Mouse (Mus musculus) urinary bladder, postnatal 25 days (tissue): ENCODE data around the gene Olfr1423.
A peak's percentile ranks its signal among the peaks of the same experiment; 100 is the strongest.
"Not testable (repeated sequence)": the region's sequence is repeated elsewhere in the genome, so short reads cannot be mapped to it uniquely, and the experiment has no call there.

Source experiments
- DNase-seq: peaks from one replicate; pipeline ENCODE4 v3.0.0; 2022; ENCODE audit warnings: low spot score

The Olfr1423 gene

DNA sequence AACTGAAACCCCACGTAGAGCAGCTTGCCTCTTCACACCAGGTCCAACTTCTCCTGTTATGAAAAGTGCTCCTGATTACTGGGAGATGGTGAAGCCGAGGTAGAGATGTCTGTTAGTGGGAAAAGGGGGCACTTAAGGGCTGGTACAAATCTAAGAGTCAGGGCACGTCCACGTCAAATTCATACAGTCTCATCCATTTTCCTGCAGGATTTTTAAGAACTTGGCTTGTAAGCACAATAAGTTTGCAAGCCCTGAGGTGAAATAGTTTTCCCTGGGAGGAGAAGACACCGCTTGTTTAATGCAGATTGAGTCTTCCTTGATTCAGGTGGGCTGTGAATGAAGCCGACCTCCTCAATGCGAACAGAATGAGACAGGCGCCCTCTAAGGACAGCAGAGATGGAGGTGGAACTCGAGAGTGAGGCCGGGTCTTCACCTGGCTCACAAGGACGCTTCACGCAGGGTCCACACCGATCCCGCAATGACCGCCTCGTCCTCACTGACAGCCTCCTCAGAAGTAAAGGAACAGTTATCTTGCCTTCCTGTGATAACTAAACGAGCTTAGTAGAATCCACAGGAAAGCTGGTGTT, 34.7 kb downstream of the Olfr1423 start:
- DNase-seq, result no peak

DNA sequence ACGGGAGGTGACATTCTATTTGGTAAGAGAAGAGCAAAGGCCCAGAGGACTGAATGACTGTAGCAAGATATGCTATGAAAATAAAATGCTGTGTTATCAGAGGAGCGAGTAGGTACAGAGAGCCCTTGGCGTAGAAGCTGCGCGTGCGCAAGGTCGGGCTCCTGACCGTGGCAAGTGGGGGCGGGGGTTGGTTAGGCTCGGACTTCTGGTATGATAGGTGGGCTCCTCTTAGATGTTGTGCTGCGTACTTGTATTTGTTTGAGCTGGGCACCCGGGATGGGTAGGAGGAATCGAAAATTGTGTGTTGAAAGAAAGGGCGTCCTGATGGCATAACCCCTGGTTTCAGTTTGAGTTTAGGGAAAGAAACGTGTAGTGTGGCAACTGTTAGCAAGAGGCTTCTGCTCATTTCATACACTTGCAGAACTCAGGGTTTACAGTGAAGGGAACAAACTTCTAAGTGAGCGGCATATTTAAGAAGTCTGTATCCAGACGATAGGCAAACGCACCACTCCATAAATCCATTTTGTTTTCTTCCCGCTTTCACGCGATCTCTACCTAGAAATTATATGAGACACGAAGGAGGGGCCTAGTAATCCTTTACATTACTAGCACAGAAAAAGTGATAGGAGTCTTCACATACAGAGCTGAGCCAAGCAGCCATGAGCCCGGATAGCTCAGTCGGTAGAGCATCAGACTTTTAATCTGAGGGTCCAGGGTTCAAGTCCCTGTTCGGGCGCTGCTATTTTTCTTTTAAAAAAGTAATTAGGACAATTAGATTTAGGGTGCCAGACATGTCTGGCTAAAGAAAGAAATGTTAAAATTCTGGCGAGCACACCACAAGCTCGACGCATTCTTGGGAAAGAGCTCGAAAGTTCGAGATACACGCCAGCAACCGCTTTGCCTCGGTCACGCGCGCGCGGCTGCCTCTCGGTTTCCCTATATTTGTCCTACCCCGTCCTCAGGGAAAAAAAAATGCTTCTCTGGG, 35.4 kb downstream of the Olfr1423 start:
- peak; percentile 86 for DNase-seq

DNA sequence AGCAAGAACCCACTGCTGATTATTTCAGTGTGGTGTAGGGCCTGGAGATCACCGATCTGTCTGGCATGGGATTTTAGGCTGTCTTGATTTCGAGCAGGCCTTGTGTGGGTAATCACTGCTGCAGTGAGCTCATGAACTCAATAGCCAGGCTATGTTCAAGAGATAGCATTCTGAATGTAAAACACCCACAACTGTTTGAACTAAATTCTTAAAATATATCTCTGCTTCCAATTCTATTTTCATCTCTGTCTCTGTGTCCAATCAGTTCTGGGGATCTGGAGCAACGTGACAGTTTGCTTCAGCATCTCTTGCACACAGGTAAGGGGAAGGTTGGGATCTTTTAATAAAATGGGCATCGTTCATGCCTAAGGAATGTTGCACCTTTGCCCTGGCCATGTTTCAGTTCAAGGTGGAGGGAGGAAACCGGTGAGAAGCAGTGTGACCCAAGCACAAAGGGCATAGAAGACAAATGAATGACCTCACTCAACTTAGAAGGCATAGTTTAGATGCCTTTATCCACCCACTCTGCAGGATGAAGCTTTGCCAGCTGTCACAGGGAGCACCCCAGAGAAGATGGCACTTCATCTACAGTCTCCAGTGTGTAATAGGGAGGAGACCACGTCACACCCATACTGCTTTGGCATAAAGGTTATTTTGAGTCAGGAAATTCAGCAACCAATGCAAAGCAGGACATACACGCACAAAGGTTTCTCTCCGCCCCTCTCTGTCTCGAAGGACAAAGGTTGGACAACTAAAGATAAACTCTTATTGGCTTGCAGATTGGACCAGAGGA, 36.7 kb downstream of the Olfr1423 start:
- no peak for DNase-seq

DNA sequence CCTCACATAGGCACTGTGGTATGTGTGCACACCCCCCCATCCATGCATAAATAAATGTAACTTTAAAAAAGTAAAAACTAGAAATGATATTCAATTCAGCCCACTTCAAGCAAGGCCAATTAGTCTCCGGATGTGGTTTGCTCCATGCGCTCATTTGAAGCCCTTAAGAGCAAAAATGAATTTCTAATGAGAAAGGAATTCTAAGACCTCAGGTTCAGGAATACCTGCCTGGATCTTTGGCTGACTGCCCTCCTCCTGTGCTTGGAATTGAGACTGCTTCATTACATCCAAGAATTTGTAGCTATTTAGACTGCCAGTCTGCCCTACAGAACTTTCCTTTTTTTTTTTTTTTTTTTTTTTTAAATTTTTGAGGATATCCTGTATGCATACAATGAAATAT, 37.5 kb downstream of the Olfr1423 start:
- no peak for DNase-seq

DNA sequence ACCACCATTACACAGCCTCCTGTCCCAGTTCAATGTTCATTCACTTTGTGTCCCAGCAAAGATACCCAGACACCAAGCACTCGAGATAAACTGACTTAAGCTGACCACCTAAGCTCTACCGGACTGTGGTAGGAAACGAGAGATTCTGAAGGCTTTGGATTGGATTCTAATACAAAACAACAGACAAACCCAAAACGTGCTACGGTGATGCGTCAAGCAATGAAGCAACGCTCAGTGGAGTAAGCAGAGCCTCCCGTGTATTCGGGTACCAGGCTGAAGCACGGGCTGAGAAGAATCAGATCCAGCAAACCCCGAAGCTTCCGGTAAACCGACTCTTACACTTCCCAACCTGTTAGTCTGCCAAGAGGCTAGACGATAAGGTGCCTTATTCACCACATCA, 38.3 kb downstream of the Olfr1423 start:
- no peak for DNase-seq

DNA sequence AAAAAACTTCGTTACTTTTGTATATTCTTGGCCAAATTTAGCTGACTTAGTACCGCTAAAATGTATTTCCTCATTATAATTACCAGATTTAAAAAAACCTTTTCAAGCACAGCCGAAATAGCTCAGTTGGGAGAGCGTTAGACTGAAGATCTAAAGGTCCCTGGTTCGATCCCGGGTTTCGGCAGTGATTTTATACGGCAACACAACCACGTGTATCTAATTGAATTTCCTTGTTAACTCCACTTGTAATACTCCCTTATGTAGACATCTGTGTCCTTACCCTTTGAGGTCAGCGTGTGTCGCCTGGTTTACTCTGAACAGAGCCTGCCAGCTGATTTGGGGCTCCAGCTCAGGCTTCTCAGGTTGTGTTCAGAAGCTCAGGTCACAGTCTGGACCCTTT, 39.0 kb downstream of the Olfr1423 start:
- peak; percentile 25 for DNase-seq

DNA sequence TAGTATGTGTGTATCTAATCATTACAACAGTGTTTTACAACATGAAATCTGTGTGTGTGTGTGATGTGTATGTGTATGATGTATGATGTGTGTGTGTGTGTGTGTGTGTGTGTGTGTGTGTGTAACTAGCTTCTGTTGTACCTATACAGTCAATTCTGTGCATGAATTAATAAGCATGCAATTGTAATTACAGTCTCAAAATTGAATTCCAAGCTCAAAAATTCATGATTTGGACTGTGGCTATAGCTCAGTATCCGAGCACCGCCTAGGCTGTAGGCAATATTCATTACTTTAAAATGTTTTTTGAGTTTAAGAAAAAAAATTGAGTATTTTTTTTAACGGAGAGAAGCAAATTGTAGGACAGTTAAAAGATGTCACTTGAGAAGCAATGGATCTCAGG, 39.4 kb downstream of the Olfr1423 start:
- DNase-seq, result no peak

DNA sequence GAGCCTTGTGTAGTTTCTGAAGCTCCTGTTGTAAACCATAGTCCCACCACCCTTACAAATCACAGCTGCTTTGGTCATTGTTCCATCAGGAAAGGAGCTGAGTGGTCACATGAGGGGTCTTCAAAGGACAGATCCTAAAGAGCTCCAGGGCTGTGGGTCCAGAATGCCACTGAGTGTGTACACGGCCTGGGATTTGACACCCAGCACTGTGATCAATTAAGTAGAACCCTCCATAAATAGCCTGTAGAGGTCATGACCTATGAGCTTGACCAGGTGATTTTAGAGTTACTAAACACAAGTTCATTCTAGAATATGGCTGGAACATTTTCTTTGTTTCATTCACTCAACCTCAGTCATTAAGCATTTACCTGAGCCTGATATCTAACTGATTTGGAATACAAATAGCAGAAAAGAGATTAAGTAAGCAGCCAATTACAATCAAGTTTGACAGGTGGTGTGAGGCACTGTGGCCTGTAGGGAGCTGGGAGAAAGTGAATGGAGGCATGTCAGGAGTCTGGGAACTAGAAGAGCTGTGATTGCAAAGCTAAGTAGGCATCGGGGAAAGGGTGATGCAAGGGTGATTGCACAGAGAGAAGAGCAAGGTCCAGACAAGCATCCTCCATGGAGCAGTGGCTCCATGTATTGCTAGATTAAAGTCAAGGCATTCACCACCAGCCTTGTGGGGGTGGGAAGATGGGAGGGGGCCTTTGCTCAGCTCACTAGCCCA, 45.2 kb downstream of the Olfr1423 start:
- DNase-seq, result no peak

DNA sequence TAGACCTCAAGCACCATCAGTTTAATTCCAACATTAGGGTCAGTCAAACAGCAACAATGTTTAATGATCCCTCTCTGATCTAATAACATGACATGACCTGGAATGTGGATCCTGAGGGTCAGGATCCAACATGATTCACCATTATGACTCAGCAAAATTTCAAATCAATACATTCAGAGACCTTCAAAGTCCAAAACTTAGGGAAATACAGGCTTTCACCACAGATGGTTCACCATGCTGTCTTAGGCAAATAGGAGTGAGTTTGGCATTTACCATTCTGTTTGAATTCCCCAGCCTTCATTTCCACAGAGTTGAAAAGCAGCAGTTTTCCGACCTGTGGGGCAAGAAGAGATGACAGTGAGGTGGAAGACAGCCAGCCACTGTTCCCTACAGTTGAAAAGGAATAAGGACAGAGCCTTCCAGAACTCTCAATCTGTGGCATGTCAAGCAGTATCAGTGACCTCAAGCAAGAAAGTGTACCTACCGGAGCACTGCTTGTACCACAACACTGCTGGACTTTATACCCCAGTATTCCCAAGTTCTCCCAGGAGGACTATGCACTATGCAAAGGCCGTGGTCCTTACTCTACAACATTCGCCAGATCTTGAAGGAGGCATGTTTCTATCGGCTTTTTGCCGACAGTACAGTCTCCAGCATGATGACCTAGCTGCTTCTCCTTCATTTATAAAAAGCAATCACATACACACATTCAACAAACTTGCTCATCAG, 46.2 kb downstream of the Olfr1423 start:
- no peak for DNase-seq

DNA sequence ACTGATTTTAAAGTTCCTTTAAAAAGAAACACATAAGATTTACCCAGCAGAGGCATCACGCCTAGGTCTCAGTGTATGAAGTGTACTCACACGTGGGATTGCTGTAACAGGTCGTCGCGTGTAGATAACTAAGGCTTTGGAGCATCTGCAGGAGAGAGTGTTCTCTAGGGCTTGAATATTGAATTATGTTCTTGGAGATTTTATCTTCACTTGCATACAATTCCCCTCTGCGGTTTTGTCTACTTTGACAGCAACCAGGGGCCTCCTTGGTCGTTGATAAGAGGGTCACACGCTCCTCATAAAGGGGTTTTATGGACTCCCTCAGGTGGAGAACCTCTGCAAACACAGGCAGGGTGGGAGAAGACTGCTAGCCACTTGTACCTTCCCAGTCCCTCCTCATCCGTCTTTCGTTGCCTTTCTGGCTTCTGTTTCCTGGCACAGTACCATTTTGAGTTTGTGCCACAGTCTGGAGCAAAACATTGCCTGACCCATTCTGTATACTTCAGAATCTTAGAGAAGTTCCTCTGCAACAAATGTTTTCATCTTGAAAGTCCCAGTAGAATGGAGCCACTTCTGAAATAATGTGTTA, 48.6 kb downstream of the Olfr1423 start:
- no peak for DNase-seq

DNA sequence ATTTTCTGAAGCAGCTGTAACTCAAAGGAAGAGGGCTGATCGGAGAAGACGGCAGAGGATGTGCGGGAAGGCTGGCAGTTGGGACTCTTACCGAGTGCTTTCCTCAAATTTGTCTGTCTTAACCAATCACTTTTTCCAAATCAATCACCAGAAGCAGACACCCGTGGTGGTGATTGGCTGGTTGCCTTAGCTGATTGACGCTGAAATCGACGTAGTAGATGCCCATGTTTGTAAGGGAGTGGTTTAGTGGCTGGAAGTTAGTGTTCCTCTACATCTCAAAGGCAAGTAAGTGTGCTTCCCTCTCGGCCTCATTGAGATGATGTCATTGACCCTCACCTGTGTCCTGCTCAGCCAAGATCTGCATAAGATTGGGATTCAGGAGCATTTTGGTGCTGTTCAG, 49.1 kb downstream of the Olfr1423 start:
- DNase-seq, result no peak

DNA sequence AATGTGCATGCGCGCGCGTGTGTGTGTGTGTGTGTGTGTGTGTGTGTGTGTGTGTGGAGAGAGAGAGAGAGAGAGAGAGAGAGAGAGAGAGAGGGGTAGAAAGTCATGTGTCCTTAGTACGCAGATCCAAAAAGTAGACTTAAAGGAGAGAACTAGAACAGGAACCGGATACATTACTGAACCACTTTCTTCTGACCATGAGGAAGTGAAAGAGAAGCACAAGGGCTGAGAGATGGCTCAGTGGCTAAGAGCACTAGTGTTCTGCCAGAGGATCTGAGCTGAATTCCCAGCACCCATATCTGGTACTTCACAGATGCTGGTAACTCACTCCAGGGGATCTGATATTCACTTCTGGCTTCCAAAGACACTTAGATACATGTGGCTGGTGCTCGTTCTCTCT, 51.8 kb downstream of the Olfr1423 start:
- DNase-seq, result no peak

DNA sequence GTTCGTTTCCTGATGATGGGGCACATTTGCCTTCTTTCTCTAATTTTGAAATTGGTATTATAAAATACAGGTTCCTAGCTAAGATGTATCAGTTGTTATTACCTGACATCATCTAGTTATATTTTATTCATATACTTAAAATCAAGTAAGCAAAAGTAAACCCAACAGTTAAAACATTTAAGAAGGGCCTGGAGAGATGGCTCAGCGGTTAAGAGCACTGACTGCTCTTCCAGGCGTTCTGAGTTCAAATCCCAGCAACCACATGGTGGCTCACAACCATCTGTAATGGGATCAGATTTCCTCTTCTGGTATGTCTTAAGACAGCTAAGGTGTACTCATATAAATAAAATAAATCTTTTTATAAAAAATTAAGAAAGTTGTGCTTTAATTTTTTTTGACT, 53.3 kb downstream of the Olfr1423 start:
- no peak for DNase-seq

DNA sequence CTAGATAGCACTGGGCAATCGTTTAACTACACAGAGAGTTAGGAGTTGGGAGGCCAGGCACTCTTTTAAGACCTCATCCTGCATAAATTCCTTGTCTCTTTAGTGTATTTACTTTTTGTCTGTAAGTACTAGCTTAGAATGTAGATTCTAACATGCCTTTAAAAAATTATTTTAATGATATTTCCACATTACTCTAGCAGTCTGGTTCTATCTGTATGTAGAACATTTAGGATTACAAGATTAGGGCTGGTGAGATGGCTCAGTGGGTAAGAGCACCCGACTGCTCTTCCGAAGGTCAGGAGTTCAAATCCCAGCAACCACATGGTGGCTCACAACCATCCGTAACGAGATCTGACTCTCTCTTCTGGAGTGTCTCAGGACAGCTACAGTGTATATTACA, 56.5 kb downstream of the Olfr1423 start:
- not testable (repeated sequence) for DNase-seq
